Mouse (Mus musculus) ES-Bruce4 (cell line): Measurements from ENCODE around the gene Slc9a1.

Experiments
- CTCF ChIP-seq: IDR thresholded peaks from one replicate; pipeline ENCODE4 v1.8.1; 2011; ENCODE audit warnings: low read depth, low read length
- POLR2A ChIP-seq: IDR thresholded peaks from one replicate; pipeline ENCODE4 v1.8.1; 2011; ENCODE audit warnings: low read length; ENCODE audit not compliant: insufficient read depth

GRCm38 (mm10) chr4:133471135-133471821, 101.8 kb downstream of the Slc9a1 start:
- no peak for TF ChIP-seq POLR2A
- peak; percentile 11 for TF ChIP-seq CTCF
